Mouse (Mus musculus) olfactory bulb, adult 2 months (tissue): ENCODE data around the gene Mdfi.

Source experiments
- CTCF ChIP-seq: fragments of 200-500 bp; IDR thresholded peaks from 2 replicates; pipeline ENCODE4 v1.5.1; 2012; ENCODE audit warnings: low read depth, mild to moderate bottlenecking, low read length, moderate library complexity; ENCODE audit not compliant: insufficient read depth
- POLR2A ChIP-seq: fragments of 200-500 bp; IDR thresholded peaks from 2 replicates; pipeline ENCODE4 v1.6.1; 2012; ENCODE audit warnings: mild to moderate bottlenecking, low read depth, low read length, moderate library complexity; ENCODE audit not compliant: insufficient read depth

- TF ChIP-seq CTCF (no peak), POLR2A (no peak)
Observed at GRCm38 (mm10) chr17:47878378-47879089, 44.0 kb upstream of the Mdfi start.
